Mouse (Mus musculus) MEL (cell line): ENCODE measurements at regions not wholly inside any gene's neighbourhood (a gene's known extent, or its start where the extent isn't known, plus 50 kb on each side); places are given as distances from the start of the nearest gene placed in this dataset.

Experiments used
- DNase-seq: peaks from one replicate; pipeline ENCODE4 v3.0.0; 2011; ENCODE audit warnings: low read depth, low spot score
- H3K27ac ChIP-seq: 2 replicates; pipeline ENCODE4 v1.5.1; 2012; ENCODE audit warnings: low read depth, mild to moderate bottlenecking, control low read depth, low read length, moderate library complexity; ENCODE audit not compliant: control insufficient read depth
- H3K27me3 ChIP-seq, 2 experiments: fragments of 150-350 bp in 1 of 2; sonication (generic) in 1 of 2; 2 replicates each; pipeline ENCODE4 v1.6.1; 2012; ENCODE audit warnings: low read length in 2 of 2, mild to moderate bottlenecking in 2 of 2, improper control_type of control experiment in 1 of 2, moderate library complexity in 1 of 2; ENCODE audit not compliant: insufficient read depth in 2 of 2, control insufficient read depth in 1 of 2
- H3K36me3 ChIP-seq, 2 experiments: 2 replicates each; pipeline ENCODE4 v1.6.1; 2012 to 2014; ENCODE audit warnings: low read length in 2 of 2, improper control_type of control experiment in 1 of 2, inconsistent platforms in 1 of 2, mild to moderate bottlenecking in 1 of 2; ENCODE audit not compliant: insufficient read depth in 2 of 2, control insufficient read depth in 1 of 2
- H3K4me1 ChIP-seq, 2 experiments: fragments of 150-350 bp in 1 of 2; sonication (generic) in 1 of 2; 2 replicates each; pipeline ENCODE4 v1.6.1; 2012; ENCODE audit warnings: low read length in 2 of 2, improper control_type of control experiment in 1 of 2, mild to moderate bottlenecking in 1 of 2; ENCODE audit not compliant: insufficient read depth in 2 of 2, control insufficient read depth in 1 of 2
- H3K4me3 ChIP-seq, 2 experiments: fragments of 150-350 bp in 1 of 2; sonication (generic) in 1 of 2; 2 replicates each; pipeline ENCODE4 v1.5.1; 2012; ENCODE audit warnings: low read depth in 2 of 2, low read length in 2 of 2, mild to moderate bottlenecking in 2 of 2, moderate library complexity in 2 of 2, control low read depth in 1 of 2, improper control_type of control experiment in 1 of 2; ENCODE audit not compliant: control insufficient read depth in 1 of 2, insufficient read depth in 1 of 2
- H3K79me2 ChIP-seq: 2 replicates; pipeline ENCODE4 v1.6.1; 2012; ENCODE audit warnings: mild to moderate bottlenecking, low read length, moderate library complexity; ENCODE audit not compliant: control insufficient read depth, poor library complexity, insufficient read depth
- H3K9ac ChIP-seq: 2 replicates; pipeline ENCODE4 v1.6.1; 2012; ENCODE audit warnings: low read depth, mild to moderate bottlenecking, control low read depth, low read length, moderate library complexity; ENCODE audit not compliant: control insufficient read depth, poor library complexity, severe bottlenecking
- H3K9me3 ChIP-seq: fragments of 150-350 bp; sonication (generic); replicated peaks from 2 replicates; pipeline ENCODE4 v1.6.1; 2012; ENCODE audit warnings: mild to moderate bottlenecking, low read length, improper control_type of control experiment, moderate library complexity; ENCODE audit not compliant: insufficient read depth
- BHLHE40 ChIP-seq: IDR thresholded peaks from 2 replicates; pipeline ENCODE4 v1.6.1; 2012; ENCODE audit warnings: low read depth, mild to moderate bottlenecking, inconsistent platforms, low read length, improper control_type of control experiment, borderline replicate concordance
- CHD2 ChIP-seq: IDR thresholded peaks from 2 replicates; pipeline ENCODE4 v1.6.1; 2011; ENCODE audit warnings: low read length, improper control_type of control experiment
- CTCF ChIP-seq, 3 experiments: IDR thresholded peaks in 2 of 3; conservative IDR thresholded peaks in 1 of 3; 2 replicates each; pipeline ENCODE4 v1.5.1; 2011 to 2012; ENCODE audit warnings: low read length in 3 of 3, low read depth in 2 of 3, mild to moderate bottlenecking in 2 of 3, improper control_type of control experiment in 1 of 3, inconsistent platforms in 1 of 3, mixed read lengths in 1 of 3, moderate library complexity in 1 of 3; ENCODE audit not compliant: control insufficient read depth in 1 of 3, insufficient read depth in 1 of 3, poor library complexity in 1 of 3, severe bottlenecking in 1 of 3
- E2F4 ChIP-seq: IDR thresholded peaks from 2 replicates; pipeline ENCODE4 v1.6.1; 2011; ENCODE audit warnings: low read depth, low read length, improper control_type of control experiment, borderline replicate concordance
- GABPA ChIP-seq: IDR thresholded peaks from 2 replicates; pipeline ENCODE4 v1.6.1; 2012; ENCODE audit warnings: low read depth, mild to moderate bottlenecking, inconsistent platforms, low read length, improper control_type of control experiment, moderate library complexity
- GATA1 ChIP-seq: IDR thresholded peaks from 2 replicates; pipeline ENCODE4 v1.6.1; 2011; ENCODE audit warnings: low read depth, low read length, improper control_type of control experiment
- JUND ChIP-seq: IDR thresholded peaks from 2 replicates; pipeline ENCODE4 v1.6.1; 2011; ENCODE audit warnings: low read depth, mild to moderate bottlenecking, improper control_type of control experiment, low read length
- MAZ ChIP-seq: IDR thresholded peaks from 2 replicates; pipeline ENCODE4 v1.6.1; 2012; ENCODE audit warnings: low read depth, mild to moderate bottlenecking, inconsistent platforms, low read length, improper control_type of control experiment
- MEF2A ChIP-seq: IDR thresholded peaks from 2 replicates; pipeline ENCODE4 v1.6.1; 2014; ENCODE audit warnings: low read depth, mild to moderate bottlenecking, inconsistent platforms, low read length, improper control_type of control experiment; ENCODE audit not compliant: poor library complexity, insufficient replicate concordance, severe bottlenecking; ENCODE audit errors: extremely low read depth
- MXI1 ChIP-seq: IDR thresholded peaks from 2 replicates; pipeline ENCODE4 v1.6.1; 2011; ENCODE audit warnings: mild to moderate bottlenecking, low read depth, low read length, improper control_type of control experiment
- MYB ChIP-seq: IDR thresholded peaks from 2 replicates; pipeline ENCODE4 v1.6.1; 2011; ENCODE audit warnings: mild to moderate bottlenecking, low read depth, low read length, improper control_type of control experiment
- MYC ChIP-seq: IDR thresholded peaks from 2 replicates; pipeline ENCODE4 v1.6.1; 2011; ENCODE audit warnings: low read depth, mild to moderate bottlenecking, low read length, improper control_type of control experiment, moderate library complexity
- POLR2A ChIP-seq, 2 experiments: IDR thresholded peaks; 2 replicates each; pipeline ENCODE4 v1.6.1; 2011 to 2012; ENCODE audit warnings: low read length in 2 of 2, mild to moderate bottlenecking in 2 of 2, control low read depth in 1 of 2, improper control_type of control experiment in 1 of 2, low read depth in 1 of 2, moderate library complexity in 1 of 2; ENCODE audit not compliant: control insufficient read depth in 1 of 2, insufficient read depth in 1 of 2, poor library complexity in 1 of 2
- POLR2AphosphoS5 ChIP-seq: IDR thresholded peaks from 2 replicates; pipeline ENCODE4 v1.6.1; 2012; ENCODE audit warnings: low read depth, borderline replicate concordance, mild to moderate bottlenecking, inconsistent platforms, low read length, moderate library complexity, mixed read lengths
- SIN3A ChIP-seq: IDR thresholded peaks from 2 replicates; pipeline ENCODE4 v1.6.1; 2012; ENCODE audit warnings: low read length, improper control_type of control experiment, inconsistent platforms
- TAL1 ChIP-seq: IDR thresholded peaks from 2 replicates; pipeline ENCODE4 v1.6.1; 2012; ENCODE audit warnings: mild to moderate bottlenecking, inconsistent platforms, low read length, moderate library complexity, mixed read lengths
- TBP ChIP-seq: IDR thresholded peaks from 2 replicates; pipeline ENCODE4 v1.8.0; 2011; ENCODE audit warnings: low read depth, low read length, improper control_type of control experiment
- TCF12 ChIP-seq: IDR thresholded peaks from 2 replicates; pipeline ENCODE4 v1.6.1; 2014; ENCODE audit warnings: low read depth, mild to moderate bottlenecking, inconsistent platforms, low read length, improper control_type of control experiment, moderate library complexity
- USF1 ChIP-seq: IDR thresholded peaks from 2 replicates; pipeline ENCODE4 v1.6.1; 2014; ENCODE audit warnings: low read depth, mild to moderate bottlenecking, inconsistent platforms, low read length, improper control_type of control experiment, moderate library complexity
- USF2 ChIP-seq, 2 experiments: IDR thresholded peaks; 2 replicates each; pipeline ENCODE4 v1.6.1; 2011 to 2012; ENCODE audit warnings: improper control_type of control experiment in 2 of 2, low read length in 2 of 2, borderline replicate concordance in 1 of 2, inconsistent platforms in 1 of 2, low read depth in 1 of 2, mild to moderate bottlenecking in 1 of 2; ENCODE audit not compliant: insufficient read depth in 1 of 2
- ZNF384 ChIP-seq: IDR thresholded peaks from 2 replicates; pipeline ENCODE4 v1.6.1; 2012; ENCODE audit warnings: low read depth, mild to moderate bottlenecking, inconsistent platforms, low read length, improper control_type of control experiment

DNA sequence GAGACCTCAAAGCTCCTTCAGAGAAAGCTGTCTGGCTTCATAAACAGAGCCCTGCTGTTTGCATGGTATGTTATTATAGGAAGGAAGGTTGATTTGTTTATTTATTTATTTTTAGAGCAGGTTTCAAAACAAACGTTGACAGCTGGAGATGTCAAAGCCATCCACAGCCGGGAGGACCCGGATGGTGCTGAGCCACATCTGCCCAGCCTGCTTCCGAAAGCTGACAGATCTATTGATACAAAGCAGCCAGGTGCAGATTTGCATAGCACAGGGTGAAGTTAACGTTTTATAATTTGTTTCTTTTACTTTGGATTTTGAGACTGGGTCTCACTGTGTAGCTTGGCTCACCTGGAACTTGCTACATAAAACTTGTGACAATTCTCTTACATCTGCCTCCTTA is 61.5 kb upstream of the Igfbp5 start:
- DNase-seq = no peak
- no peak overlapping the region for H3K27ac ChIP-seq
- H3K9ac ChIP-seq = no peak overlapping the region
- H3K79me2 ChIP-seq = no peaks in the 10 kb centered on the region
- H3K4me3 ChIP-seq = no peak overlapping the region
- no peaks in the 10 kb centered on the region for H3K27me3 ChIP-seq
- TF ChIP-seq TAL1 = no peak
- no peak for TF ChIP-seq MEF2A
- TF ChIP-seq CHD2 = no peak
- TF ChIP-seq CTCF (IDR thresholded peaks at IDR 0.05 in 2 of 3, conservative IDR thresholded peaks at IDR 0.05 in 1 of 3; ENCODE audit: control insufficient read depth in 1 of 3, insufficient read depth in 1 of 3, low read depth in 2 of 3, low read length in 3 of 3, poor library complexity in 1 of 3, severe bottlenecking in 1 of 3) = no peak
- no peak for TF ChIP-seq E2F4
- TF ChIP-seq ZNF384 = no peak
- TF ChIP-seq USF1 = no peak
- TF ChIP-seq MAZ = no peak
- no peak for TF ChIP-seq POLR2AphosphoS5
- no peak for TF ChIP-seq SIN3A
- no peak for TF ChIP-seq JUND
- no peak for TF ChIP-seq GABPA
- TF ChIP-seq BHLHE40 = no peak
- no peak for TF ChIP-seq MYB
- TF ChIP-seq MYC = no peak
- no peak for TF ChIP-seq TBP
- no peak for TF ChIP-seq TCF12
- no peak for TF ChIP-seq USF2 (IDR thresholded peaks at IDR 0.05; ENCODE audit: borderline replicate concordance in 1 of 2, insufficient read depth in 1 of 2, low read depth in 1 of 2, low read length in 2 of 2)
- no peak for TF ChIP-seq GATA1
- TF ChIP-seq, all 39 proteins: peak for 0
- no peaks in the 10 kb centered on the region for H3K9me3 ChIP-seq
- H3K36me3 ChIP-seq = no peaks in the 10 kb centered on the region
- no peaks in the 10 kb centered on the region for H3K4me1 ChIP-seq

DNA sequence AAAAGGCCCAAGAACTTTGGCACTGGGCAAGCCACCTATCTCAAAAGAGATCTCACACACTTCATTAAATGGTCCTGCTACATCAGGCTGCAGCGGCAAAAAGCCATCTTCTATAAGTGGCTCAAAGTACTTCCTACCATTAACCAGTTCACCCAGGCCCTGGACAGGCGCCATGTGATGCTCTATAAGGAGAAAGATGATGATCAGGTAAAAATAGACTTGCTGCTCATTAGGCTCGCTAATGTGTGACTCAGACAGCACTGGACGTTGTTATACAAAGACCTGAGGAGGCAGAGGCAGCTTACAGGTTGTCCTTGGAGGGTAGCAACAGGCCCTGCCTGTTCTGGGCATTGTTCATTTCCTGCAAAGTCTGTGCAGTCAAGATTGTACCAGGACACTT is 60.4 kb upstream of the Igfbp5 start:
- H3K27ac ChIP-seq = no peak overlapping the region
- H3K4me1 ChIP-seq = no peaks in the 10 kb centered on the region
- H3K9ac ChIP-seq = no peak overlapping the region
- H3K36me3 ChIP-seq = no peaks in the 10 kb centered on the region
- H3K27me3 ChIP-seq = no peaks in the 10 kb centered on the region
- no peak overlapping the region for H3K4me3 ChIP-seq
- TF ChIP-seq MXI1 (no peak), TAL1 (no peak), POLR2A (IDR thresholded peaks at IDR 0.05; ENCODE audit: control insufficient read depth in 1 of 2, insufficient read depth in 1 of 2, low read depth in 1 of 2, low read length in 2 of 2, poor library complexity in 1 of 2) (no peak), ZNF384 (no peak)
- DNase-seq = no peak
- no peaks in the 10 kb centered on the region for H3K79me2 ChIP-seq
- no peaks in the 10 kb centered on the region for H3K9me3 ChIP-seq
